Mouse (Mus musculus): ENCODE data around the gene Cnih1.

DNA sequence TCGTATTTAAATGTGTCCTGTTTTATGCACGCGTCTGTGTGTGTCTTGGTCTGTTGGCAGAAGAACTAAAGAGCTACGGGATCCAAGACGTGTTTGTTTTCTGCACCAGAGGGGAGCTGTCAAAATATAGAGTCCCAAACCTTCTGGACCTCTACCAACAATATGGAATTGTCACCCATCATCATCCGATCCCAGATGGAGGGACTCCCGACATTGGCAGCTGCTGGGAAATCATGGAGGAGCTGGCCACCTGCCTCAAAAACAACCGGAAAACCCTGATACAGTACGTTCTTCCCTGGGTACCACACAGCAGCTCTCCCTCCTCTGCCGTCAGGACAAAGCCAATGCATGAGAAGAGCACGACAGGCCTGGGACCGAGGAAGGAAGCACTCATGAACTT, 21.1 kb downstream of the Cnih1 start:
- TF ChIP-seq POLR2A (IDR thresholded peaks at IDR 0.05; ENCODE audit: low read depth, low read length) (no peak), CTCF (conservative IDR thresholded peaks at IDR 0.05; ENCODE audit: insufficient read depth, insufficient read length, low read depth, low read length) (no peak)
